Mouse (Mus musculus) intestine, embryonic 15.5 days (tissue): ENCODE data around the gene Gm49721. TPM values are rescaled to one million over a fixed set of nuclear protein-coding genes. Genes with fewer than 3 reads are reported as not detected.
"Not testable (repeated sequence)": the region's sequence is repeated elsewhere in the genome, so short reads cannot be mapped to it uniquely, and the experiment has no call there.

Experiments used
- ATAC-seq: fragments of 200-750 bp; cut with Nextera tagmentation; 2 replicates; pipeline ENCODE4 v1.8.0; 2017; ENCODE audit warnings: moderate TSS enrichment, moderate library complexity
- H3K27ac ChIP-seq: fragments of 300-500 bp; sonication (generic); 2 replicates; pipeline ENCODE4 v1.5.1; 2015; ENCODE audit warnings: mild to moderate bottlenecking, inconsistent platforms
- H3K27me3 ChIP-seq: fragments of 300-500 bp; sonication (generic); replicated peaks from 2 replicates; pipeline ENCODE4 v1.6.1; 2015; ENCODE audit warnings: inconsistent platforms
- H3K36me3 ChIP-seq: fragments of 300-500 bp; sonication (generic); 2 replicates; pipeline ENCODE4 v1.6.1; 2015; ENCODE audit warnings: inconsistent platforms
- H3K4me1 ChIP-seq: fragments of 300-500 bp; sonication (generic); replicated peaks from 2 replicates; pipeline ENCODE4 v1.6.1; 2015; ENCODE audit warnings: inconsistent platforms
- H3K4me2 ChIP-seq: fragments of 300-500 bp; sonication (generic); replicated peaks from 2 replicates; pipeline ENCODE4 v1.6.1; 2015; ENCODE audit warnings: mild to moderate bottlenecking, inconsistent platforms
- H3K4me3 ChIP-seq: fragments of 300-500 bp; sonication (generic); replicated peaks from 2 replicates; pipeline ENCODE4 v1.5.1; 2015; ENCODE audit warnings: inconsistent platforms
- H3K9ac ChIP-seq: fragments of 300-500 bp; sonication (generic); 2 replicates; pipeline ENCODE4 v1.6.1; 2015; ENCODE audit warnings: inconsistent platforms
- H3K9me3 ChIP-seq: fragments of 300-500 bp; sonication (generic); 2 replicates; pipeline ENCODE4 v1.6.1; 2016; ENCODE audit warnings: inconsistent platforms
- WGBS: fragments of 180-500 bp; shearing (Covaris S2); methylation state at CpG from one replicate; pipeline ENCODE4 v1.1.7; 2015; 5-methylcytosine and 5-hydroxymethylcytosine counted together
- polyA plus RNA-seq: library from polyadenylated mRNA; unstranded; fragments of >200 nt; fragmentation: Nextera tagmentation; extraction: Ambion mirVana; gene quantifications from 2 replicates; pipeline ENCODE4 v1.2.1, GENCODE M21; 2015

Gene Gm49721
- polyA plus RNA-seq, 1 experiment from 2014 or later = 0.33 TPM

GRCm38 (mm10) chr17:6997778-6998490 lies 19.2 kb downstream of the Gm49721 start:
- H3K9ac ChIP-seq, H3K4me2 ChIP-seq, H3K36me3 ChIP-seq, H3K4me3 ChIP-seq, H3K27me3 ChIP-seq, ATAC-seq, H3K9me3 ChIP-seq, H3K27ac ChIP-seq, H3K4me1 ChIP-seq: not testable (repeated sequence)
- WGBS = 77% methylated on average over 1 of the region's 7 CpGs

- not testable (repeated sequence) for H3K27ac ChIP-seq, H3K9me3 ChIP-seq, H3K4me3 ChIP-seq, H3K9ac ChIP-seq, H3K4me1 ChIP-seq, H3K36me3 ChIP-seq, H3K4me2 ChIP-seq, H3K27me3 ChIP-seq, ATAC-seq
- 78% methylated on average over 9 of the region's 12 CpGs for WGBS
Measured at GRCm38 (mm10) chr17:7001790-7002585, 23.3 kb downstream of the Gm49721 start.

GRCm38 (mm10) chr17:7003392-7003791 lies 24.7 kb downstream of the Gm49721 start:
- not testable (repeated sequence) for H3K4me1 ChIP-seq, H3K27me3 ChIP-seq, H3K9me3 ChIP-seq, H3K9ac ChIP-seq, H3K4me2 ChIP-seq, H3K36me3 ChIP-seq, ATAC-seq, H3K27ac ChIP-seq, H3K4me3 ChIP-seq
- no CpG with 5 or more reads among the region's 3 CpGs for WGBS

- H3K9me3 ChIP-seq, H3K27ac ChIP-seq, H3K4me3 ChIP-seq, H3K4me1 ChIP-seq, H3K4me2 ChIP-seq, H3K36me3 ChIP-seq, H3K27me3 ChIP-seq, H3K9ac ChIP-seq, ATAC-seq: not testable (repeated sequence)
- 53% methylated on average over 3 of the region's 4 CpGs for WGBS
Measured at GRCm38 (mm10) chr17:7005646-7006045, 26.9 kb downstream of the Gm49721 start.

DNA sequence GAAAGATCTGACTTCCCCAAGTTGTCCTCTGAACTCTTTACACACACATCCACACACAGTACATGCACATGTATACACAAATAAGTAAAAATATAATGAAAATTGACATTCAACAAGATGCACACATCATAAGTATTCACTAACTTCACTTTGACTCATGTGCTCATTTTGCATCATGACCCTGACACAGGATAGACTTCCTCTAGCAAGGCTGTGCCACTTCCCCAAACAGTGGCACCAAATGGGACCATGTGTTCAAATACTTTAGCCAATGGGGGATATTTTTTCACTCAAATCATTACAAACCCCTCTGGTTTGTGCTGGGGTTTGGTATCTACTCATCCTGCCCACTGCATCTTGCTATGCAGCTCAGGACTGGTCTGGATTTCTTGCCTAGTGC lies 30.2 kb downstream of the Gm49721 start:
- not testable (repeated sequence) for H3K9ac ChIP-seq, H3K9me3 ChIP-seq, H3K27me3 ChIP-seq, H3K4me3 ChIP-seq, H3K4me1 ChIP-seq, ATAC-seq, H3K4me2 ChIP-seq, H3K27ac ChIP-seq, H3K36me3 ChIP-seq

DNA sequence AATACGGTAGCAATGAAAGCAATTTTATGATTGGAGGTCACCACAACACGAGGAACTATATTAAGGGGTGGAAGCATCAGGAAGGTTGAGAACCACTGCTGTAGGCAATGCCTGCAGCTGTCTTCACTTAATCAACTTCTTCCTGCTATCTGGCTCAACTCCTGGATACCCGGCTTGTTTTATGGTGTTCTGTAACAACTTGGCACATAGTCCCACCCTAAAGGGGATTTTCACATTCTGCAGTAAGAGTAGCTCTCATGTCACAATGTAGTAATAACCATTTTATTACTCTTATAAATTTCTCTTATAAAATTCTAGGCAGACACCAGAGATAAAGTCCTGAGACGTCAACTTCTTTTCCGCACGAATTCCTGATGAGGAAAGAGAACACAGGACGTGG lies 30.7 kb downstream of the Gm49721 start:
- no CpG with 5 or more reads among the region's 7 CpGs for WGBS
- not testable (repeated sequence) for ATAC-seq

GRCm38 (mm10) chr17:7009901-7010300 lies 31.2 kb downstream of the Gm49721 start:
- H3K4me3 ChIP-seq, H3K27ac ChIP-seq, H3K4me1 ChIP-seq, H3K4me2 ChIP-seq, ATAC-seq, H3K9ac ChIP-seq, H3K36me3 ChIP-seq, H3K9me3 ChIP-seq, H3K27me3 ChIP-seq: not testable (repeated sequence)
- 70% methylated on average over 7 of the region's 9 CpGs for WGBS

More for the DNA sequence above, 30.7 kb downstream of the Gm49721 start:
- H3K36me3 ChIP-seq, H3K4me1 ChIP-seq, H3K4me3 ChIP-seq, H3K9me3 ChIP-seq, H3K4me2 ChIP-seq, H3K27ac ChIP-seq, H3K27me3 ChIP-seq, H3K9ac ChIP-seq: not testable (repeated sequence)

- ATAC-seq, H3K36me3 ChIP-seq, H3K9ac ChIP-seq, H3K9me3 ChIP-seq, H3K4me2 ChIP-seq, H3K4me1 ChIP-seq, H3K4me3 ChIP-seq, H3K27me3 ChIP-seq, H3K27ac ChIP-seq: not testable (repeated sequence)
- WGBS = no CpG with 5 or more reads among the region's 1 CpGs
Measured at GRCm38 (mm10) chr17:7014190-7014589, 35.5 kb downstream of the Gm49721 start.

DNA sequence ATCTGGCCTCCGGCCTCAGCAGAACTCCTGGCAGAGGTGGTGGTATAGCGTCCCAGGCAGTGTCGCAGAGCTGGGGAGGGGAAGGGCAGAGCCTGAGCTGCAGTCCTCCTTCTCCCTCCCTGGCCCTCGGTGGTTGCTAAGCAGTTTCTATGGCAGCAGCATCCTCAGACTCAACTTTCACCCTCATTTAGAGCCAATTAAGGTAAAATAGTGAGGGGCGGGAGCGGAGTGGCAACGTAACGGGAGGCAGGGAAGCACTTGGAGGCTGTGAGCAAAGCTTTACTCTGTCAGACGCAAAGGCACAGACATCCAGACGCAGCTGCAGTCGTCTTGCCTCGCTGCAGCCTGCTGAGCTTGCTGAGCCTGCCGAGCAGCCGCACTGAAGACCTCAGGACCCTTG lies 46.6 kb downstream of the Gm49721 start, which contains the start of gene Gm1604a:
Gene Gm1604a, plus strand, starts transcription at position 312 of the 400 bp plus-strand sequence.
- 0 out of 2 replicates have a peak, but pooled peaks have one; percentile 28 for ATAC-seq
- not testable (repeated sequence) for H3K36me3 ChIP-seq

DNA sequence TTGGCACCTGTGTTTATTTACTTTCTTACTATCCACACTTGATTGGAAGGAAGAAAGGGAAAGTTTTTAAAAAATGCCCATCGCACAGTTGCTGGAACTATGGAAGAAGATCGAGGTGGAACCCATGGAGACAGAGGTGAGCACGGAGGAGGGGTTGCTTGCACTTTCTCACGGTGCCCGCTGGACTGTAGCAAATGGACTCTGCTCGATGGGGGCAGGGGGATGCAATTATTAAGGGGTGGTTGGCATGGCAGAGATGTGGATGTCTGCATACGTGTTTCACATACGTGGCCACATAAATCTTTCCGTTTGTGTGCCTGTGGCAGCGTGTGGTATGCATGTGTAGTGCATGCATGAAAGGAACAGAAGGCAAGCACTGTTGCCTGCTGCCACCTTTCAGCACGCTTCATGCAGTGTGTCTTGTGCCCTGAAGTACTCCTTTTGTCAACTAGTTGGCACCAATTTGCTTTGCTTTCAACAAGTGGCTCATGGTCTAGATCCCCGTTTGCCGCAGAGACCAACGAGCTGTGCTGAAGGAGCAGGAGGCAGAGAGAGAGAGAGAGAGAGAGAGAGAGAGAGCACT lies 47.2 kb downstream of the Gm49721 start:
- not testable (repeated sequence) for ATAC-seq, H3K9me3 ChIP-seq, H3K27me3 ChIP-seq, H3K9ac ChIP-seq, H3K4me2 ChIP-seq, H3K36me3 ChIP-seq, H3K4me3 ChIP-seq, H3K4me1 ChIP-seq, H3K27ac ChIP-seq
- WGBS = 73% methylated on average over 3 of the region's 14 CpGs

More for the DNA sequence above, 46.6 kb downstream of the Gm49721 start, which contains the start of gene Gm1604a:
- WGBS = 13% methylated on average over 9 of the region's 14 CpGs
- H3K27ac ChIP-seq, H3K4me2 ChIP-seq, H3K9me3 ChIP-seq, H3K4me3 ChIP-seq, H3K9ac ChIP-seq, H3K4me1 ChIP-seq, H3K27me3 ChIP-seq: not testable (repeated sequence)

- not testable (repeated sequence) for H3K9me3 ChIP-seq, H3K27ac ChIP-seq, H3K9ac ChIP-seq, H3K4me2 ChIP-seq, H3K4me3 ChIP-seq, H3K27me3 ChIP-seq, H3K36me3 ChIP-seq, H3K4me1 ChIP-seq, ATAC-seq
- WGBS = 71% methylated on average over 6 of the region's 7 CpGs
Measured at GRCm38 (mm10) chr17:7030204-7030603, 51.5 kb downstream of the Gm49721 start.

DNA sequence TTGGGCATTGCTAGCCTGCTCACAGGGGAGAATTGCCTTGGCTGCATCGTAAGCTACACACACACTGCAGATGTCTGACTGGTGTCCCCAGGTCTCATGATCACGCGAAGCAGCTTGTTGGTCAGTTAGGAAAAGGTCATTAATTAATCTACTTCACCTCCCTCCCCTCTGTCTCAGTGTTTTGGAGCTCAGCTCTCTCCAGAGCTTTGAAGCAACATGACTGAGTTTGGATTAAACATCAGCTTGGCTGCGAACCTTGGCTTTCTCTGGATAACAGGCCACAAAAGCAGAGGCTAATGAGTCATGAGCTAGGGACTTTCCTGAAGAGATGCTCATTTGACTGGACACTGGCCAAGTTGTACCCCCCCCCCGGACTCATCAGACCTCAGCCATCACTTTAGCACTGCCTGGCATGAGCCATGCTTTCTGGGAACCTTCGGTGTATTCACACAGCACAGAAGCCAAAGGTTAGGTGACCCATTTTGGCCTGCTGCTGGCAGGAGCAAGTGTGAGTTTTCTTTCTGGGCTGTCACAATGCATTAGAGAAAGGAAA lies 52.0 kb downstream of the Gm49721 start:
- not testable (repeated sequence) for H3K4me2 ChIP-seq, ATAC-seq, H3K27me3 ChIP-seq, H3K36me3 ChIP-seq, H3K4me1 ChIP-seq, H3K9me3 ChIP-seq, H3K27ac ChIP-seq, H3K9ac ChIP-seq, H3K4me3 ChIP-seq
- WGBS = 78% methylated on average over 3 of the region's 6 CpGs
